Mouse (Mus musculus) neural tube, embryonic 15.5 days (tissue): Measurements from ENCODE around the gene Slc26a11. TPM values are rescaled to one million over a fixed set of nuclear protein-coding genes. Genes with fewer than 3 reads are reported as not detected.

ENCODE experiments used
- ATAC-seq: fragments of 200-750 bp; cut with Nextera tagmentation; 2 replicates; pipeline ENCODE4 v1.8.0; 2017; ENCODE audit warnings: mild to moderate bottlenecking, moderate TSS enrichment, moderate library complexity; ENCODE audit not compliant: low FRiP score
- H3K27ac ChIP-seq: fragments of 300-500 bp; sonication (generic); replicated peaks from 2 replicates; pipeline ENCODE4 v1.5.1; 2015; ENCODE audit warnings: mild to moderate bottlenecking, inconsistent platforms
- H3K27me3 ChIP-seq: fragments of 300-500 bp; sonication (generic); replicated peaks from 2 replicates; pipeline ENCODE4 v1.6.1; 2015; ENCODE audit warnings: inconsistent platforms
- H3K36me3 ChIP-seq: fragments of 300-500 bp; sonication (generic); 2 replicates; pipeline ENCODE4 v1.6.1; 2015; ENCODE audit warnings: inconsistent platforms
- H3K4me1 ChIP-seq: fragments of 300-500 bp; sonication (generic); 2 replicates; pipeline ENCODE4 v1.6.1; 2015; ENCODE audit warnings: inconsistent platforms
- H3K4me2 ChIP-seq: fragments of 300-500 bp; sonication (generic); 2 replicates; pipeline ENCODE4 v1.6.1; 2015; ENCODE audit warnings: inconsistent platforms, mild to moderate bottlenecking, moderate library complexity
- H3K4me3 ChIP-seq: fragments of 300-500 bp; sonication (generic); replicated peaks from 2 replicates; pipeline ENCODE4 v1.5.1; 2015; ENCODE audit warnings: mild to moderate bottlenecking, inconsistent platforms
- H3K9ac ChIP-seq: fragments of 300-500 bp; sonication (generic); replicated peaks from 2 replicates; pipeline ENCODE4 v1.6.1; 2015; ENCODE audit warnings: mild to moderate bottlenecking, inconsistent platforms
- H3K9me3 ChIP-seq: fragments of 300-500 bp; sonication (generic); replicated peaks from 2 replicates; pipeline ENCODE4 v1.6.1; 2016; ENCODE audit warnings: inconsistent platforms
- WGBS: fragments of 180-500 bp; shearing (Covaris S2); methylation state at CpG from one replicate; pipeline ENCODE4 v1.1.7; 2015; ENCODE audit warnings: mixed read lengths; 5-methylcytosine and 5-hydroxymethylcytosine counted together
- polyA plus RNA-seq: library from polyadenylated mRNA; unstranded; fragments of >200 nt; fragmentation: Nextera tagmentation; extraction: Ambion mirVana; gene quantifications from 2 replicates; pipeline ENCODE4 v1.2.1, GENCODE M21; 2015

Slc26a11 gene
- polyA plus RNA-seq = 5.8 and 7.3 TPM in 2 replicates

DNA sequence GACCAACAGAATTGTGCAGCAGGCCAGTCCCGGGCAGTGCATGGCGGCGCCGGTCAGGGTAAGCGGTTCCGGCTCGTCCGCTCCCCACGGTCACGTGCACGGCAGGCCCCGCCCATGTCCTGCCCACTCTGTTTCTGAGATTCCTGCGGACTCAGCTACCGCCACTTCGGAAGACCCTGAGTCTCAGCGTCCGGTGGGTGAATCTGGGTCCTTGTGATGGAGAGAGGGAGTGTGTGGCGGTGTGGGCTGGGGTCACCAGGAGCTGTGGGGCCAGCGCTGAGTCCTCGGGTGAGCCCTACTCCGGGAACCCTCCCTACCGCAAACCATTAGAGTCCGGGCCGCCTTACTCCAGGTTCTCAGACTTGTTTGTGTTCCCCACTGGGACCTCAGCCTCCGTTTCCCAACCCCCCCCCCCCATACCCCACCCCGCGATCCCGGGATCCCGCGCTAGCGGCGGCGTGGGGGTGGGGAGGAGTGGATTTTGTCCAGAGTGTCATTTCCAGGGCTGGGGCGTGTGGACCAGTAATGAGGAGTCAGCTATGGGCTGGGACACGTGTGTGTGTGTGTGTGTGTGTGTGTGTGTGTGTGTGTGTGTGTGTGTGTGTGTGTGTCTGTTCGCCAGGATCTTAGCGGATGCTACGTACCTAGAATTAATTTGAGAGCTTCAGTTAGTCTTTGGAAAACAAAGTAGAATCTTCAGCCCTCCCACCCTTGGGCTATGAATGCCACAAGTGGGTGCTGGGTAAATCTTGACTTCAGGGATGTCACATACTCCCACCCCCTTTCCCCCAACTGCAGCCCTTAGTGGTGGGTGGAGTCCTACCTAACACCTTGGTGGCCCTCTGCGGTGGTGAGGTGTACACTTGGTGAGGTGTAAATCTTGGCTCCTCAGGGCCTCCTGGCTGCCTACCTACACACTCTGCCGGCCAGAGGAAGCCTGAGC is at the start of gene Slc26a11, which contains the start of gene Sgsh:
Gene Slc26a11 (plus strand): TSS at position 115 of the 943 bp plus-strand sequence.
Gene Sgsh (minus strand): TSS at position 94 of the 943 bp plus-strand sequence.
- WGBS = 3% methylated on average over 40 of the region's 40 CpGs
- Histone ChIP-seq H3K27ac (peak within 1 kb of the TSS; percentile 48), H3K9ac (peak within 1 kb of the TSS; percentile 56), H3K27me3 (0 out of 2 replicates have a peak, but pooled peaks cover 2% of the 10 kb centered on the region), H3K9me3 (no peaks in the 10 kb centered on the region), H3K36me3 (no peaks in the 10 kb centered on the region), H3K4me1 (peaks cover 15% of the 10 kb centered on the region), H3K4me3 (peak within 1 kb of the TSS; percentile 55), H3K4me2 (peak within 1 kb of the TSS; percentile 84)
- peak; percentile 90 for ATAC-seq

DNA sequence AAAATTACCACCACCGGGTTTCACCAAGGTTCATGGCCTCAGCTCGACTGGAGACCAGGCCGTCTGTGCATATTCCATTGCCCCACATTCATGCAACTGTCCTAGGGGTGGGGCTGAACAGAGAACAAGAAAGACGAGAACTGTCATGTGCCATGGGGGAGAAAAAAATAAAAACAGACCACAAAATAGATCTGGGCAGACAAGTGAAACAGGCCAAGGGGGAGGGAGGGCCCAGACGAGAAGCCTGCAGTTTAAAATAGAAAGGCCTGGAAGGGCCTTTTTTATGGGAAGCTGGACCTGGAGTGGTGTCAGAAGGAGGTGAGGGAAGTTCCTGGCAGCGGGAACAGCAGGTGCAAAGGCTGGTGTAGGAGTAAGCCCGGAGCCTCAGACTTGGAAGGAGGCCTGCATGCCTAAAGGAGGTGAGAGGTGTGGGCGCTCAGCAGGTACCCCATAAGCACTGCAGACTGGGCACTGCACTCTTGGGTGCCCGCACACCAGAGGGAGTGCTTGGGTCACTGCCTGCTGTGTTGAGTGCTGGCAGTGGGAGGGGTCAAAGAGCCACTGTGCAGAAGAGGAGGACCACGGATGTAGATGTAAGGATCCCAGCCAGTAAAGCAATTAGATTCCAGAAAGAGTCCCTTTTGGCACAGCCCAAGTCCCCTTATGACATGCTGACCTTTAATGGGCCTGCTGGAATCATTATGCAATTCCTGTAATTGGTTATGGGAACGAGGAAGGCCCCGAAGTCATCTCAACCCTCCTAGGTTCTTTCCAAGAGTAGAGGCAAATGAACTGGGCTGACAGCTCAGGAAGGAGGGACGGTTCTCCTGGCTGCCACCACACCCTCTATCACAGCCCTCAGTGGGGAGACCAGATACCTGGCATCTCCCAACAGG is 48.3 kb upstream of the Slc26a11 start:
- H3K27me3 ChIP-seq = no peaks in the 10 kb centered on the region; the same call in 1 of the 2 replicates
- no peaks in the 10 kb centered on the region for H3K36me3 ChIP-seq
- H3K27ac ChIP-seq = no peak overlapping the region
- WGBS = 58% methylated on average over 13 of the region's 13 CpGs
- H3K4me2 ChIP-seq = no peak overlapping the region
- ATAC-seq = no peak
- no peaks in the 10 kb centered on the region for H3K9me3 ChIP-seq
- peaks cover 14% of the 10 kb centered on the region for H3K4me1 ChIP-seq
- no peak overlapping the region for H3K4me3 ChIP-seq
- no peak overlapping the region for H3K9ac ChIP-seq

DNA sequence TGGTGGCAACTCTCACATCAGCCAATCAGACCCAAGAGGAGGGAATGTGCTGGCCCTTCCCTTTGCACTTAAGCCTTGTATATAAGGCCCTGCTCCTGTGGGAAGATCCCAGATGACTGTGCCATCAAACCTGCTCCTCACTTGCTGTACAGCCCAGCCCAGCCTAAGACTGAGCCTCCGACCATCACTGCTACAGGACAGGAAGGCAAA is 47.8 kb upstream of the Slc26a11 start, which contains the start of gene Card14:
Gene Card14 (plus strand): TSS at position 111 of the 210 bp plus-strand sequence.
- no peaks in the 10 kb centered on the region for H3K36me3 ChIP-seq
- WGBS = 58% methylated on average over 1 of the region's 1 CpGs
- ATAC-seq = 0 out of 2 replicates have a peak, but pooled peaks have one; percentile 24
- H3K4me2 ChIP-seq = no peak within 1 kb of the TSS
- H3K4me1 ChIP-seq = peaks cover 14% of the 10 kb centered on the region
- no peak within 1 kb of the TSS for H3K27ac ChIP-seq
- no peaks in the 10 kb centered on the region for H3K9me3 ChIP-seq
- no peak within 1 kb of the TSS for H3K4me3 ChIP-seq
- H3K9ac ChIP-seq = no peak within 1 kb of the TSS
- no peaks in the 10 kb centered on the region; the same call in 1 of the 2 replicates for H3K27me3 ChIP-seq

DNA sequence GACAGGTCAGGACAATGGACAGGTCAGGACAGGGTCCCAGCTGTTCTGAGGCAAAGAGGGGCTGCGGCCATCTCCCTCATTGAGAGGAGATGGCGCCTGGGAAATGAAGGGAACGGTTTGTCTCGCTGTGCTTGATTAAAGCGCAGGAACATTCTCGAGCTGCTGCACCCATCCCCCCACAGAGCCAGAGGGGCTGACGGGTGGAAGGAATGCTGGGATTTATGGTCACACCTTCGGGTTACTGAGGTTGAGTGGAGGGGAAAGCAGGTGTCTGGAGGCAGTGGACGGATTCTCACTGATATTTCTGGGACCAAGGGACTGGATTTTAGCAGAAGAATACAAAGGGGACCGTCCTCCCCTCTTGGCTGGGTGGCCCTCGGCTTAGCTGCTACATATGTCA is 47.4 kb upstream of the Slc26a11 start:
- no peaks in the 10 kb centered on the region for H3K9me3 ChIP-seq
- H3K4me3 ChIP-seq = no peak overlapping the region
- peaks cover 14% of the 10 kb centered on the region for H3K4me1 ChIP-seq
- H3K27ac ChIP-seq = no peak overlapping the region
- no peak overlapping the region for H3K4me2 ChIP-seq
- H3K36me3 ChIP-seq = no peaks in the 10 kb centered on the region
- H3K9ac ChIP-seq = no peak overlapping the region
- 23% methylated on average over 11 of the region's 11 CpGs for WGBS
- no peaks in the 10 kb centered on the region; the same call in 1 of the 2 replicates for H3K27me3 ChIP-seq
- no peak for ATAC-seq

DNA sequence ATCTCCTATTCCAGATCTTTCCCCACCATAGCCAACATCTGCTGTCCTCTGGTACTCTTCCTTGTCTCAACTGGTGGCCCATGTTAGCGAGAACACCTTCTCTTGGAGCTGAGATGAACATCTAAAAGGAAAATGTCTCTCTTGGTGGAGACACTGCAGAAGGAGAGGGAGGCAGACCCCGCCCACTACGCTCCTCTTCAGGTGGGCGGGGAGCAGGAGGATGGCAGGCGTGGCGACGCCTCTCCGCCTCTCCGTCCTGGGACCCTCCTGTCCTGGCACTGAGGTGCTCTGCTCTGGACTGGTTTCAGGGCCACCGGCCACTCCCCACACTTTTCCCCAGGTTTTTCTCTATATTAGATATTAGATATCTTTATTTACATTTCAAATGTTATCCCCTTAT is 44.7 kb upstream of the Slc26a11 start:
- Histone ChIP-seq H3K36me3 (no peaks in the 10 kb centered on the region), H3K9me3 (no peaks in the 10 kb centered on the region), H3K4me1 (peaks cover 14% of the 10 kb centered on the region), H3K27ac (no peak overlapping the region), H3K9ac (no peak overlapping the region), H3K4me2 (no peak overlapping the region), H3K4me3 (no peak overlapping the region), H3K27me3 (no peaks in the 10 kb centered on the region)
- no peak for ATAC-seq
- 20% methylated on average over 10 of the region's 10 CpGs for WGBS

DNA sequence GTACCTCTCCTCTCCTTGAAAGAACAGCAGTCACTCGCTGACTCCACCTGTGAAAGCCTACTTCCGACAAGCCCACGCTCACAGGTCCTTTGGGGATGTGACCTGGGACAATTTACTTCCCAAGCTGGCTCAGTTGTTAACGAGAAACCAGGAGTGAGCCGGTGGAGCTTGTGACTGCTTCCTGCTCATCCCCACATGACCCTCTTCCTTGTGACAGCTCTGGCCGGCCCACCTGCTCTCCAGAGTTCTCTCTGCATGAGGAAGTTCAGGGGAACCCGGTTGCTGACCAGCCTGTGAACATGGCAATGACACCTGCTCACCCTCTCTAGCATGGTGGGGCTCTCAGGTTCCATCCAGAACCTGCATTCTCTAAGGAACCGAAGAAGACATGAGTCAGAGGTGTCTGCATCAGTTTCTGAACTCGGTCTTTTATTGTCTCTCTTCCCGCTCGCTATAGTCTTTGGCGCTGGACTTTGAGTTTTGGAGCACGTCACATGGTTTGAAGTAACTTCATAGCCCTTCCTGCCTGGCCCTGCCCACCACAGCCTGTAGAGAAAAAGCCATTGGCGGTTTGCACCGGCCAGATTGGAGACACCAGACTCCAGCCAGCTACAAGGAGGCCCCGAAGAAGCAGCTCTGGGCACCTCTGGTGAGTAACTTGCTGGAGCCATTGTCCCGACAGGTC is 41.0 kb upstream of the Slc26a11 start:
- 81% methylated on average over 17 of the region's 17 CpGs for WGBS
- ATAC-seq = no peak

DNA sequence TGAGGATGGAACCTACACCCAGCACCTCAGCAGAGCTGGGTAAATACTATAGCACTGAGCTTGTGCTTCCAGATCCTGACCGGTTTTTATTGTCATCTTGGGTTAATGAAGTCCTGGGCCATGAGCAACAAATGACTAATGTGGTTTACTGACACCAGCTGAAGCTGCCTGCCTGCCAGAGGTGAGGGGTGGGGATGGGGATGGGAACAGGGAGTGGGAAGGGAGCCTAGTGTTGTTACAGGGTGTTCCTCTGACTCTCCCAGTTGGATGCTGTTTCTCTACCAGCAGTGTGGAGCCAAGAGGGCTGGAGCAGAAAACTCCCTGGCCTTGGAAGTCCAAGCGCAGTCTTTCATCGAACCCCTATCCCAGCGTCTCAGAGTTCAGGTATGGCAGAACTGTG is 38.6 kb upstream of the Slc26a11 start:
- Histone ChIP-seq H3K27me3 (no peaks in the 10 kb centered on the region), H3K4me2 (no peak overlapping the region)
- ATAC-seq = no peak

More for the DNA sequence above, 41.0 kb upstream of the Slc26a11 start:
- H3K36me3 ChIP-seq = no peaks in the 10 kb centered on the region
- no peak overlapping the region for H3K9ac ChIP-seq
- H3K9me3 ChIP-seq = no peaks in the 10 kb centered on the region
- no peak overlapping the region for H3K27ac ChIP-seq
- H3K4me1 ChIP-seq = no peaks in the 10 kb centered on the region
- H3K4me3 ChIP-seq = no peak overlapping the region
- H3K4me2 ChIP-seq = no peak overlapping the region
- no peaks in the 10 kb centered on the region for H3K27me3 ChIP-seq

GRCm38 (mm10) chr11:119322521-119322920 is 32.8 kb upstream of the Slc26a11 start:
- WGBS = 81% methylated on average over 13 of the region's 13 CpGs
- Histone ChIP-seq H3K4me2 (no peak overlapping the region), H3K4me3 (no peak overlapping the region), H3K27ac (no peak overlapping the region), H3K36me3 (no peaks in the 10 kb centered on the region), H3K4me1 (no peaks in the 10 kb centered on the region), H3K9ac (no peak overlapping the region), H3K9me3 (no peaks in the 10 kb centered on the region), H3K27me3 (no peaks in the 10 kb centered on the region; the same call in 1 of the 2 replicates)
- no peak for ATAC-seq

More for the DNA sequence above, 38.6 kb upstream of the Slc26a11 start:
- 91% methylated on average over 4 of the region's 4 CpGs for WGBS
- no peak overlapping the region for H3K4me3 ChIP-seq
- no peaks in the 10 kb centered on the region for H3K4me1 ChIP-seq
- no peaks in the 10 kb centered on the region for H3K9me3 ChIP-seq
- H3K27ac ChIP-seq = no peak overlapping the region
- no peaks in the 10 kb centered on the region for H3K36me3 ChIP-seq
- H3K9ac ChIP-seq = no peak overlapping the region

DNA sequence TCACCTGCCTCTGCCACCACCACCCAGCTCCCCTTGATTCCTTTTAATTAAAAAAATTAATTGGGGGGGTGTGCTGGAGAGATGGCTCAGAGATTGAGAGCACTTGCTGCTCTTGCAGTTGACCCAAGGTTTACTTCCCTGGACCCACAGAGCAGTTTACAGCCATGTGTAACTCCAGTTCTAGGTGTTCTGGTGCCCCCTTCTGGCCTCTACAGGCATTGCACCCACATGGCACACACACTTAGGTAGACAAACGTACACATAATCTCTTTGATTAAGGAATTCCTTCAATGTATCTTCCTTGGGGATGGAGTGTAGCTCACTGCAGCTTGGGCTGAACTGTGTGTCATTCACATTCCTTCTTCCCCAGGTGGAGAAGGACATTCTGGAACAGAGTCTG is 30.3 kb upstream of the Slc26a11 start:
- Histone ChIP-seq H3K36me3 (no peaks in the 10 kb centered on the region), H3K4me1 (no peaks in the 10 kb centered on the region), H3K9me3 (no peaks in the 10 kb centered on the region), H3K4me3 (no peak overlapping the region), H3K9ac (no peak overlapping the region), H3K27ac (no peak overlapping the region), H3K4me2 (no peak overlapping the region), H3K27me3 (no peaks in the 10 kb centered on the region; the same call in 1 of the 2 replicates)
- 76% methylated on average over 1 of the region's 1 CpGs for WGBS
- ATAC-seq = no peak

DNA sequence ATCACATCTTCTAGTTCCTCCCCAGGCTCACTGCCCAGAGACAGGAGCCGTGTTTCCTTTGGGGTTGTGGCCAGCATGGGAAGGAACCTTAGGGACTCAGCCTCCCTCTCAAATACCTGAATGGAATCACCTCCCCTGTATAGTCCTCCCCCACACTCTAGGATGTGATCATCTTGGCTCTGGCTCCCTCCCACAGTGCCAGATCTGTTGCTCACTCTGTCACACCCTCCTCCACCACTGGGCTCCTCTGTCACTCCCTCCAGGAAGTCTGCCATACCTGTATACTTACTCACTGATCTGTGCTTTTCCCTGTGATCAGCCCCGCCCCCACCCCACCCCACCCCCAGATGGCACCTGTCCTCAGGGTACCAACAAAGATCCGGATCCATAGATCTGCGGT is 24.8 kb upstream of the Slc26a11 start:
- H3K27ac ChIP-seq = no peak overlapping the region
- no peaks in the 10 kb centered on the region for H3K9me3 ChIP-seq
- no peaks in the 10 kb centered on the region for H3K27me3 ChIP-seq
- no peak for ATAC-seq
- no peaks in the 10 kb centered on the region for H3K4me1 ChIP-seq
- H3K9ac ChIP-seq = no peak overlapping the region
- no peaks in the 10 kb centered on the region for H3K36me3 ChIP-seq
- H3K4me3 ChIP-seq = no peak overlapping the region
- 69% methylated on average over 4 of the region's 4 CpGs for WGBS
- no peak overlapping the region for H3K4me2 ChIP-seq

DNA sequence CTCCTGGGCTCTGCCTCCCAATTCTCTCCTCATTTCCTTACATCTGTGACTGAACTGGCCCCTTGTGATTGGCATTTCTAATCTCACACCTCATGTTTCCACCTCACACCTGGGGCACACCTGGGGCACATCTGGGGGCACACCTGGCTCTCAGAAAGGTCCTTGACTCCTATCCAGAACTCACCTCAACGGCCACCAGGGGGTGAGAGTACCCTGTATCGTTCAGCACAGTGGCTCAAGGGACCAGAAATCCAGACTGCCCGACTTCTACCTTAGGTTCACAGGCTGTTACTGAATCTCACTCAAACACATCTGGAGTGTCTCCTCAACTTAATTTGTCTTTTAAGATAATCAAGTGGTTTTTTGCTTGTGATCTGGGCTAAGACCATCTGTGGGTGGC is 23.4 kb upstream of the Slc26a11 start:
- Histone ChIP-seq H3K9me3 (no peaks in the 10 kb centered on the region), H3K4me1 (no peaks in the 10 kb centered on the region), H3K4me2 (no peak overlapping the region), H3K27me3 (peaks cover 4% of the 10 kb centered on the region; the same call in 1 of the 2 replicates), H3K36me3 (no peaks in the 10 kb centered on the region), H3K27ac (no peak overlapping the region), H3K4me3 (no peak overlapping the region), H3K9ac (no peak overlapping the region)
- ATAC-seq = no peak
- 47% methylated on average over 3 of the region's 3 CpGs for WGBS
